Mouse (Mus musculus) liver, embryonic 13.5 days (tissue): ENCODE data around the gene Pbx4. TPM values are rescaled to one million over a fixed set of nuclear protein-coding genes. Genes with fewer than 3 reads are reported as not detected.
A peak's percentile ranks its signal among the peaks of the same experiment; 100 is the strongest.

Experiments
- ATAC-seq: fragments of 200-750 bp; cut with Nextera tagmentation; 2 replicates; pipeline ENCODE4 v1.8.0; 2017; ENCODE audit warnings: low read depth, mild to moderate bottlenecking, moderate number of reproducible peaks, moderate library complexity
- DNase-seq: peaks from one replicate; pipeline ENCODE4 v3.0.0; 2022
- H3K27ac ChIP-seq: fragments of 300-500 bp; sonication (generic); 2 replicates; pipeline ENCODE4 v1.5.1; 2015; ENCODE audit warnings: moderate library complexity, mild to moderate bottlenecking, inconsistent platforms
- H3K27me3 ChIP-seq: fragments of 300-500 bp; sonication (generic); 2 replicates; pipeline ENCODE4 v1.6.1; 2015; ENCODE audit warnings: mild to moderate bottlenecking, inconsistent platforms
- H3K36me3 ChIP-seq: fragments of 300-500 bp; sonication (generic); 2 replicates; pipeline ENCODE4 v1.6.1; 2015; ENCODE audit warnings: mild to moderate bottlenecking, inconsistent platforms
- H3K4me1 ChIP-seq: fragments of 300-500 bp; sonication (generic); replicated peaks from 2 replicates; pipeline ENCODE4 v1.6.1; 2015; ENCODE audit warnings: inconsistent platforms
- H3K4me2 ChIP-seq: fragments of 300-500 bp; sonication (generic); 2 replicates; pipeline ENCODE4 v1.6.1; 2015; ENCODE audit warnings: inconsistent platforms, mild to moderate bottlenecking, moderate library complexity
- H3K4me3 ChIP-seq: fragments of 300-500 bp; sonication (generic); replicated peaks from 2 replicates; pipeline ENCODE4 v1.5.1; 2015; ENCODE audit warnings: mild to moderate bottlenecking, inconsistent platforms
- H3K9ac ChIP-seq: fragments of 300-500 bp; sonication (generic); 2 replicates; pipeline ENCODE4 v1.6.1; 2015; ENCODE audit warnings: mild to moderate bottlenecking, inconsistent platforms
- H3K9me3 ChIP-seq: fragments of 300-500 bp; sonication (generic); replicated peaks from 2 replicates; pipeline ENCODE4 v1.6.1; 2016; ENCODE audit warnings: inconsistent platforms
- WGBS: fragments of 180-500 bp; shearing (Covaris S2); methylation state at CpG from one replicate; pipeline ENCODE4 v1.1.7; 2015; ENCODE audit not compliant: insufficient replicate concordance; 5-methylcytosine and 5-hydroxymethylcytosine counted together
- polyA plus RNA-seq: library from polyadenylated mRNA; unstranded; fragments of >200 nt; fragmentation: Nextera tagmentation; extraction: Ambion mirVana; gene quantifications from 2 replicates; pipeline ENCODE4 v1.2.1, GENCODE M21; 2015

Pbx4 gene
- polyA plus RNA-seq, 1 experiment from 2014 or later: 2.8 TPM

DNA sequence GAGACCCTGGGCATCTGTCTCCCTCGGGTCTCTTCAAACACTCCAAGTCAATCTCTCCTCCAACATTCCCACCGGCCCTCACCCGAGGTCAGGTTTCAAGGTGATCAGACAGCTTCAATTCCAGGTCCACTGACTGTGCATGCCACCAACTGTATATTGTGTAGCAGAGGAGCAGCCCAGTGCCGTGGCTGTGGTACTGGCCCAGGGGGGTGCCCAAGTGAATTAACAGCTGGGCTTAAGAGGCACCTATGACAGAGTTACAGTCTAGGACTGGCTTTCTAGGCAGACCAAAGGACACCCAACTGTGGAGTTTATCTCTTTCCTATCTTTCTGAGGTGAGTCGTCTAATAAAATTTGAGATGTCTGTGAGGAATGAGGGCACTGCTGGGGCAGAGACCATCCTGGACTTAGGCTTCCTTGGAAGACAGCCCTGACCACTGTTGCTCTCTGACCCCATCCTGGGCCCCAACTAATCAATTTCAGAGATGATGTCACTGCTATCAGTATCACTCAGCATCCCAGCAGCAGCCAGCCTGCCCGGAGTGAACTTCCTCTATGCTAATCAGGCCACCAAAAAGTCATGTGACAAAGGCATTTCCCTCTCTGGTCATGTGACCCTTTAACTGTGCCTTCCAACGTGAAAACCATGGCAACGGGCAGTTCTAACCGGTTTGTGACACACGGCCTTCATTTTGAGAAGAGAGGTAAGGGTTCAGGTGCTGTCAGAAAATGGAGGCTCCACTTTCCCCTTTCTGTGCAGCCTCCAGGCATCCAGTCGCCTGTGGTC, 87.8 kb downstream of the Pbx4 start:
- peak; percentile 70 for ATAC-seq
- Histone ChIP-seq H3K9me3 (no peaks in the 10 kb centered on the region), H3K27me3 (no peaks in the 10 kb centered on the region), H3K27ac (peak overlapping the region; percentile 87), H3K9ac (peak overlapping the region; percentile 61), H3K4me3 (peak overlapping the region; percentile 14; the same call in 1 of the 2 replicates), H3K36me3 (peaks cover 30% of the 10 kb centered on the region), H3K4me1 (peaks cover 74% of the 10 kb centered on the region), H3K4me2 (peak overlapping the region; percentile 55)
- peak; percentile 61 for DNase-seq
- WGBS: 26% methylated on average over 11 of the region's 11 CpGs

DNA sequence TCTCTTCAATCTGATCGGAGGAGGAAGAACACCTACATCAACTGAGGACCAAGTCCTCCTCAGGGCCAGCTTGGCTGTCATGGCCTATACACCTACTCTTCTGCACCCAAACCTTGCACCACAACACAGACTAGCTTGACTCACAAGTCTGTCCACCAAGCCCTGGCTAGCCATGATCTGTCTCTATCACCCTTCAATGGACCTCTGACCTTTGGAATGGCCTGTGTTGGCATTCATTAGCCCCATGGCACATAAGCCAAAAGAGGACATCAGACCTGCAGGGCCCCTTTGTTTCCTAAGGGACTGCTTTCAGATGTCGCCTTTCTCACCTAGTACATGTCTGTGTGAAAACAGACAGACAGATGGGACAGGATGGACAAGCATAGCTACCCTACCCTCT, 88.8 kb downstream of the Pbx4 start:
- peaks cover 24% of the 10 kb centered on the region for H3K36me3 ChIP-seq
- ATAC-seq: no peak
- H3K9ac ChIP-seq: peak overlapping the region; percentile 61
- H3K4me1 ChIP-seq: peaks cover 85% of the 10 kb centered on the region
- no peak for DNase-seq
- H3K9me3 ChIP-seq: no peaks in the 10 kb centered on the region
- H3K27ac ChIP-seq: peak overlapping the region; percentile 87
- 91% methylated on average over 2 of the region's 2 CpGs for WGBS
- no peak overlapping the region for H3K4me3 ChIP-seq
- no peaks in the 10 kb centered on the region for H3K27me3 ChIP-seq
- H3K4me2 ChIP-seq: peak overlapping the region; percentile 55

Other genes with a start within 250 kb of the Pbx4 start
- 7.5 and 9.4 TPM in 2 replicates for gene Zfp868, start 206.9 kb upstream of the Pbx4 start, polyA plus RNA-seq
- gene Zfp964, start 178.0 kb upstream of the Pbx4 start, polyA plus RNA-seq: 0.27 and 0.37 TPM in 2 replicates
- gene Zfp869, start 121.8 kb upstream of the Pbx4 start, polyA plus RNA-seq: 12.3 and 14.0 TPM in 2 replicates
- 2.2 and 2.3 TPM in 2 replicates for gene Zfp963, start 82.5 kb upstream of the Pbx4 start, polyA plus RNA-seq
- 0.28 and 0.63 TPM in 2 replicates for gene Gm20422, start 57.6 kb upstream of the Pbx4 start, polyA plus RNA-seq
- gene Atp13a1, start 41.3 kb upstream of the Pbx4 start, polyA plus RNA-seq: 20.1 and 22.0 TPM in 2 replicates
- 7.2 and 8.3 TPM in 2 replicates for gene Zfp866, start 41.3 kb upstream of the Pbx4 start, polyA plus RNA-seq
- gene Gmip, start 23.8 kb upstream of the Pbx4 start, polyA plus RNA-seq: 4.7 and 5.0 TPM in 2 replicates
- 0.07 and 0.09 TPM in 2 replicates for gene Lpar2, start 10.1 kb upstream of the Pbx4 start, polyA plus RNA-seq
- 0.03 and 0.09 TPM in 2 replicates for gene Cilp2, start 55.2 kb downstream of the Pbx4 start, polyA plus RNA-seq
- gene Tssk6, start 69.7 kb downstream of the Pbx4 start, polyA plus RNA-seq: 2.4 and 2.5 TPM in 2 replicates
- gene Ndufa13, start 70.1 kb downstream of the Pbx4 start, polyA plus RNA-seq: 109 and 114 TPM in 2 replicates
- gene Yjefn3, start 70.2 kb downstream of the Pbx4 start, polyA plus RNA-seq: 0.74 and 0.81 TPM in 2 replicates
- 27.1 and 27.8 TPM in 2 replicates for gene Gatad2a, start 163.9 kb downstream of the Pbx4 start, polyA plus RNA-seq
- gene Mau2, start 210.2 kb downstream of the Pbx4 start, polyA plus RNA-seq: 22.7 and 26.6 TPM in 2 replicates
- gene Sugp1, start 210.3 kb downstream of the Pbx4 start, polyA plus RNA-seq: 20.2 and 21.7 TPM in 2 replicates
- 0.98 and 1.1 TPM in 2 replicates for gene Tm6sf2, start 240.4 kb downstream of the Pbx4 start, polyA plus RNA-seq